Mouse (Mus musculus) kidney, adult 2 months (tissue): ENCODE measurements around the gene Prrt1.

Source experiments
- CTCF ChIP-seq: fragments of 200-500 bp; conservative IDR thresholded peaks from 2 replicates; pipeline ENCODE4 v1.5.1; 2011; ENCODE audit warnings: low read depth, mild to moderate bottlenecking, control low read depth, low read length, moderate library complexity, mixed read lengths; ENCODE audit not compliant: insufficient read depth, insufficient read length
- POLR2A ChIP-seq: fragments of 200-500 bp; IDR thresholded peaks from one replicate; pipeline ENCODE4 v1.6.1; 2011; ENCODE audit warnings: low read depth, low read length, control low read depth

DNA sequence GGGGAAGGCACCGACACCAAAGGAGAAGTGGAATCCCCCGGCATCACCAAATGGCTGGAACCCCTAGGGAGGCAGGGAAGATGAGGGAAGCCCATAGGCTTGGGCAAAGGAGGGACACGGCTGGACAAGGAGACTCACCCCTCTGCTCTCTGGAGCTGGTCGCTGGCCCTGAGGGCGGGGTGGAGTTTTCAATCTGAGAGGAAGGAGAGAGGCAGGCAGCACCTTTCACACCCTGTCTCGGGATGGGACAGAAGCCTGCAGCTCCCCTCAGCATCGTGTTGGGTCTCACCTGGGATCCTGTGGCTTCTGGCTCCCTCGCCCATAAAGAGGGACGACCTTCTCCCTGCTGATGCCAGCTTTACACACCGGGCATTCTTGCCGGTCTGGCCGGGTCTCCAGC, 27.5 kb upstream of the Prrt1 start:
- TF ChIP-seq CTCF (no peak), POLR2A (no peak)
